Mouse (Mus musculus) left cerebral cortex, postnatal 14 days (tissue): ENCODE data around the gene Ap5s1. TPM values are rescaled to one million over a fixed set of nuclear protein-coding genes. Genes with fewer than 3 reads are reported as not detected.

Experiments
- DNase-seq, 2 experiments: peaks; one replicate each; pipeline ENCODE4 v3.0.0; 2021 to 2022; ENCODE audit warnings: low spot score in 2 of 2, mixed read lengths in 1 of 2
- intact Hi-C: fragments of 180-260 bp; cut with DNase I; formaldehyde crosslinking; loops from one replicate; pipeline ENCODE4 v1.15.1; 2025
- total RNA-seq, 2 experiments: library from RNA; stranded (reverse); gene quantifications; 2 replicates each; pipeline ENCODE4 v1.2.3; 2021

Ap5s1 gene
- total RNA-seq, 2 experiments from 2014 or later, result 23.9 to 26.3 TPM

- intact Hi-C loops, result loop anchor here (5.0 kb wide), 1 partner anchor 157 kb away; no protein-coding TSS in a partner anchor
These were observed 46.9 kb downstream of the Ap5s1 start for GRCm38 (mm10) chr2:131253681-131254328.

GRCm38 (mm10) chr2:131254329-131254713 is 47.4 kb downstream of the Ap5s1 start:
- no peak for DNase-seq
- intact Hi-C loops, result loop anchor here (5.0 kb wide), 1 partner anchor 157 kb away; no protein-coding TSS in a partner anchor

More at GRCm38 (mm10) chr2:131253681-131254328, 46.9 kb downstream of the Ap5s1 start:
- peak; percentile 25 to 51 for DNase-seq

GRCm38 (mm10) chr2:131255738-131256137 is 48.9 kb downstream of the Ap5s1 start:
- DNase-seq, result no peak
- intact Hi-C loops, result no loop called here

GRCm38 (mm10) chr2:131258693-131259092 is 51.8 kb downstream of the Ap5s1 start:
- intact Hi-C loops, result no loop called here
- no peak for DNase-seq

- intact Hi-C loops, result loop anchor here (10.0 kb wide), 1 partner anchor 154 kb away; no protein-coding TSS in a partner anchor
- DNase-seq, result peak in 1 of 2 experiments; percentile 24
These were observed 53.8 kb downstream of the Ap5s1 start for GRCm38 (mm10) chr2:131260544-131261307.

- DNase-seq, result peak; percentile 58 to 64
- intact Hi-C loops, result loop anchor here (2.0 to 10.0 kb wide), 3 partner anchors 75 to 153 kb away; partner anchors contain the start of genes Cdc25b, Rnf24 and Spef1
These were observed 54.8 kb downstream of the Ap5s1 start for GRCm38 (mm10) chr2:131261481-131262212.

- intact Hi-C loops, result loop anchor here (2.0 to 10.0 kb wide), 3 partner anchors 75 to 153 kb away; partner anchors contain the start of genes Cdc25b, Rnf24 and Spef1
- DNase-seq, result peak; percentile 98 to 99
These were observed 55.4 kb downstream of the Ap5s1 start, which contains the start of gene Pank2 for GRCm38 (mm10) chr2:131262213-131262672. TSS of gene Pank2 (plus strand) at chr2:131262495.

Other genes with a start within 250 kb of the Ap5s1 start
- 10 to 100 TPM; 52.4 to 54.2 TPM for gene Gfra4, start 164.0 kb upstream of the Ap5s1 start, total RNA-seq
- gene Adam33, start 143.3 kb upstream of the Ap5s1 start, total RNA-seq, result 1 to 10 TPM; 2.3 to 3.7 TPM
- gene Siglec1, start 120.3 kb upstream of the Ap5s1 start, total RNA-seq, result under 1 TPM; 0.51 to 0.59 TPM
- gene Hspa12b, start 79.8 kb upstream of the Ap5s1 start, total RNA-seq, result 10 to 100 TPM; 10.2 to 10.8 TPM
- not detected for gene Gm11037, start 73.6 kb upstream of the Ap5s1 start, total RNA-seq
- gene 1700037H04Rik, start 47.0 kb upstream of the Ap5s1 start, total RNA-seq, result 10 to 100 TPM; 74.6 to 83.3 TPM
- 10 to 100 TPM; 89.7 to 97.4 TPM for gene Cenpb, start 27.0 kb upstream of the Ap5s1 start, total RNA-seq
- 10 to 100 TPM; 11.9 to 15.4 TPM for gene Cdc25b, start 20.1 kb upstream of the Ap5s1 start, total RNA-seq
- 10 to 100 TPM; 13.4 to 14.0 TPM for gene Spef1, start 19.8 kb upstream of the Ap5s1 start, total RNA-seq
- 1 to 10 TPM; 6.3 TPM for gene Mavs, start 27.0 kb downstream of the Ap5s1 start, total RNA-seq
- 10 to 100 TPM; 62.7 to 62.9 TPM for gene Pank2, start 55.4 kb downstream of the Ap5s1 start, total RNA-seq
- gene Rnf24, start 145.8 kb downstream of the Ap5s1 start, total RNA-seq, result 10 to 100 TPM; 30.3 to 32.3 TPM